Mouse (Mus musculus): Measurements from ENCODE around the gene Dab1.

- TF ChIP-seq CTCF (IDR thresholded peaks at IDR 0.05; ENCODE audit: borderline replicate concordance, insufficient read depth, low read length) (no peak), POLR2A (IDR thresholded peaks at IDR 0.05; ENCODE audit: low read depth, low read length) (no peak)
Observed at GRCm38 (mm10) chr4:104724258-104724657, 1105.1 kb downstream of the Dab1 start.

Measured in embryonic fibroblast, embryonic 13.5 days (primary cell).